Mouse (Mus musculus) heart, embryonic 16.5 days (tissue): Measurements from ENCODE around the gene Zp1. TPM values are rescaled to one million over a fixed set of nuclear protein-coding genes. Genes with fewer than 3 reads are reported as not detected.

Source experiments
- ATAC-seq: fragments of 200-750 bp; cut with Nextera tagmentation; replicated peaks from 2 replicates; pipeline ENCODE4 v1.8.0; 2017; ENCODE audit warnings: moderate number of reproducible peaks; ENCODE audit not compliant: insufficient read depth, low FRiP score; ENCODE audit errors: extremely low read depth
- H3K27ac ChIP-seq: fragments of 300-500 bp; sonication (generic); 2 replicates; pipeline ENCODE4 v1.5.1; 2014; ENCODE audit warnings: mild to moderate bottlenecking, low read length, control low read depth, moderate library complexity
- H3K27me3 ChIP-seq: fragments of 300-500 bp; sonication (generic); 2 replicates; pipeline ENCODE4 v1.6.1; 2014; ENCODE audit warnings: low read length, mixed read lengths; ENCODE audit not compliant: control insufficient read depth, insufficient read depth
- H3K36me3 ChIP-seq: fragments of 300-500 bp; sonication (generic); 2 replicates; pipeline ENCODE4 v1.6.1; 2014; ENCODE audit not compliant: control insufficient read depth, insufficient read depth
- H3K4me1 ChIP-seq: fragments of 300-500 bp; sonication (generic); 2 replicates; pipeline ENCODE4 v1.6.1; 2014; ENCODE audit warnings: low read length, mixed read lengths; ENCODE audit not compliant: control insufficient read depth, insufficient read depth
- H3K4me2 ChIP-seq: fragments of 300-500 bp; sonication (generic); 2 replicates; pipeline ENCODE4 v1.6.1; 2014; ENCODE audit warnings: low read depth, mild to moderate bottlenecking, control low read depth, low read length
- H3K4me3 ChIP-seq: fragments of 300-500 bp; sonication (generic); 2 replicates; pipeline ENCODE4 v1.5.1; 2014; ENCODE audit warnings: mild to moderate bottlenecking, control low read depth, low read length
- H3K9ac ChIP-seq: fragments of 300-500 bp; sonication (generic); 2 replicates; pipeline ENCODE4 v1.6.1; 2014; ENCODE audit warnings: low read length, control low read depth
- H3K9me3 ChIP-seq: fragments of 300-500 bp; sonication (generic); replicated peaks from 2 replicates; pipeline ENCODE4 v1.6.1; 2016; ENCODE audit warnings: low read length; ENCODE audit not compliant: control insufficient read depth
- WGBS: fragments of 180-500 bp; shearing (Covaris S2); extraction: QIAGEN DNeasy Blood & Tissue Kit; methylation state at CpG from one replicate; pipeline ENCODE4 v1.1.7; 2014; 5-methylcytosine and 5-hydroxymethylcytosine counted together
- polyA plus RNA-seq: library from polyadenylated mRNA; unstranded; fragments of >200 nt; fragmentation: Nextera tagmentation; extraction: Ambion mirVana; gene quantifications from 2 replicates; pipeline ENCODE4 v1.2.1, GENCODE M21; 2015

The Zp1 gene
- polyA plus RNA-seq, 1 experiment from 2014 or later, result 0.14 TPM

- Histone ChIP-seq H3K9me3 (no peaks in the 10 kb centered on the region), H3K9ac (peak overlapping the region; percentile 84), H3K4me1 (peaks cover 39% of the 10 kb centered on the region), H3K27ac (no peak overlapping the region), H3K4me2 (peak overlapping the region; percentile 98), H3K27me3 (no peaks in the 10 kb centered on the region), H3K4me3 (peak overlapping the region; percentile 80), H3K36me3 (peaks cover 12% of the 10 kb centered on the region)
- WGBS, result under 1% methylated on average over 20 of the region's 20 CpGs
- ATAC-seq, result no peak
Measured at GRCm38 (mm10) chr19:10948416-10948815, 28.0 kb upstream of the Zp1 start.

GRCm38 (mm10) chr19:10947219-10947618 lies 26.8 kb upstream of the Zp1 start:
- WGBS, result 81% methylated on average over 5 of the region's 5 CpGs

GRCm38 (mm10) chr19:10946506-10946905 lies 26.1 kb upstream of the Zp1 start:
- 67% methylated on average over 3 of the region's 3 CpGs for WGBS
- ATAC-seq, result no peak
- H3K4me1 ChIP-seq, result peaks cover 25% of the 10 kb centered on the region
- H3K27me3 ChIP-seq, result no peaks in the 10 kb centered on the region
- no peak overlapping the region for H3K4me3 ChIP-seq
- H3K9ac ChIP-seq, result no peak overlapping the region
- no peaks in the 10 kb centered on the region for H3K9me3 ChIP-seq
- H3K4me2 ChIP-seq, result 0 out of 2 replicates have a peak overlapping the region, but pooled peaks have one; percentile 4
- peaks cover 26% of the 10 kb centered on the region for H3K36me3 ChIP-seq
- H3K27ac ChIP-seq, result no peak overlapping the region

More at GRCm38 (mm10) chr19:10947219-10947618, 26.8 kb upstream of the Zp1 start:
- peaks cover 32% of the 10 kb centered on the region for H3K4me1 ChIP-seq
- H3K4me3 ChIP-seq, result peak overlapping the region; percentile 80
- H3K9me3 ChIP-seq, result no peaks in the 10 kb centered on the region
- H3K4me2 ChIP-seq, result peak overlapping the region; percentile 98
- H3K9ac ChIP-seq, result peak overlapping the region; percentile 84; the same call in 1 of the 2 replicates
- H3K27me3 ChIP-seq, result no peaks in the 10 kb centered on the region
- no peak for ATAC-seq
- H3K27ac ChIP-seq, result no peak overlapping the region
- H3K36me3 ChIP-seq, result peaks cover 23% of the 10 kb centered on the region

GRCm38 (mm10) chr19:10943955-10944354 lies 23.5 kb upstream of the Zp1 start:
- H3K4me2 ChIP-seq, result no peak overlapping the region
- ATAC-seq, result no peak
- 92% methylated on average over 3 of the region's 3 CpGs for WGBS
- no peak overlapping the region for H3K9ac ChIP-seq
- H3K4me1 ChIP-seq, result peaks cover 30% of the 10 kb centered on the region
- peaks cover 26% of the 10 kb centered on the region for H3K36me3 ChIP-seq
- no peaks in the 10 kb centered on the region for H3K9me3 ChIP-seq
- H3K27me3 ChIP-seq, result peaks cover 2% of the 10 kb centered on the region; the same call in 1 of the 2 replicates
- H3K27ac ChIP-seq, result no peak overlapping the region
- H3K4me3 ChIP-seq, result no peak overlapping the region

DNA sequence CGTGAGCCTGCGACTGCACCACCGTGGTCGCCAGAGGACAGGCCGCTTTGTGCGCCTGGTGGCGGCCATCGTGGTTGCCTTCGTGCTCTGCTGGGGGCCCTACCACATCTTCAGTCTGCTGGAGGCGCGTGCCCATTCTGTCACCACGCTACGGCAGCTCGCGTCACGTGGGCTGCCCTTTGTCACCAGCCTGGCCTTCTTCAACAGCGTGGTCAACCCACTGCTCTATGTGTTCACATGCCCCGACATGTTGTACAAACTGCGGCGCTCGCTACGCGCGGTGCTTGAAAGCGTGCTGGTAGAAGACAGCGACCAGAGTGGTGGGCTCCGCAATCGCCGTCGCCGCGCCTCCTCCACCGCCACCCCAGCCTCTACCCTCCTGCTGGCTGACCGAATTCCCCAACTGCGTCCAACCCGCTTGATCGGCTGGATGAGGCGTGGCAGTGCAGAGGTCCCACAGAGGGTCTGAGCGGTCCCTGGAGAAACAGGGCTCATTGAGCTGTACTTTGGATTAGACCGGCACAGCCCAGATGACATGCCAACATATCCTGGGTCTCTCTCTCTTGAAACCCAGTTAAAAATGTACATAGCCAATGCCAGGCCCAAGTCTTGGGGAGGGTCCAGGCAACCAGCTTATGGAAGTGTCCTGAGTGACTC lies 20.5 kb upstream of the Zp1 start:
- Histone ChIP-seq H3K36me3 (peaks cover 26% of the 10 kb centered on the region), H3K4me2 (peak overlapping the region; percentile 79), H3K4me1 (peaks cover 11% of the 10 kb centered on the region), H3K27me3 (peaks cover 2% of the 10 kb centered on the region; the same call in 1 of the 2 replicates), H3K9me3 (peaks cover 2% of the 10 kb centered on the region; the same call in 1 of the 2 replicates), H3K27ac (no peak overlapping the region), H3K4me3 (peak overlapping the region; percentile 36), H3K9ac (peak overlapping the region; percentile 68)
- peak; percentile 54 for ATAC-seq
- 8% methylated on average over 40 of the region's 40 CpGs for WGBS

- H3K36me3 ChIP-seq, result peaks cover 26% of the 10 kb centered on the region
- WGBS, result 23% methylated on average over 37 of the region's 37 CpGs
- H3K27ac ChIP-seq, result no peak overlapping the region
- H3K4me3 ChIP-seq, result peak overlapping the region; percentile 36
- H3K9ac ChIP-seq, result peak overlapping the region; percentile 68
- peaks cover 11% of the 10 kb centered on the region for H3K4me1 ChIP-seq
- peak overlapping the region; percentile 79 for H3K4me2 ChIP-seq
- peaks cover 2% of the 10 kb centered on the region; the same call in 1 of the 2 replicates for H3K27me3 ChIP-seq
- peaks cover 4% of the 10 kb centered on the region; the same call in 1 of the 2 replicates for H3K9me3 ChIP-seq
- ATAC-seq, result peak; percentile 63
Measured at GRCm38 (mm10) chr19:10940097-10940800, 19.8 kb upstream of the Zp1 start.

DNA sequence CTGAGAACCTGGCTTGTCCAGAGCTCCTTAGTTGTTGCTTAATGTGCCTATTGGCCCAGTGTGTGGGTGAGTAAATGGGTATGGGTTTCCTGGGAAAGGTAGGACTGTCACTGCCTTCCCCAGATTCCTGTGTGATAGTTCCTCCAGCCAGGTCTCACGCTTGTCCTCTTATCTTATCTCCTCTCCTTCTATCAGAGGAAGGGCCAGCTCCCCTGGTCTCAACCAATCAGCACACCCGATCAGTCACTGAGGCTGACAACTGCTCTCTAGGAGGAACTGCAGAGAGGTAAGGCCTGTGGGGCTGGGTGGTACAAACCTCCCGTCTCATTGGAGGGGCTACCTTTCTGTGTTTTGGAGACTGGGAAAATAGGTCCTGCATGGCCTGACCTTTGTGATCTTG lies 18.3 kb upstream of the Zp1 start:
- Histone ChIP-seq H3K4me2 (no peak overlapping the region), H3K4me1 (peaks cover 11% of the 10 kb centered on the region), H3K27me3 (peaks cover 2% of the 10 kb centered on the region; the same call in 1 of the 2 replicates), H3K27ac (no peak overlapping the region), H3K9me3 (peaks cover 4% of the 10 kb centered on the region; the same call in 1 of the 2 replicates), H3K4me3 (no peak overlapping the region), H3K36me3 (peaks cover 15% of the 10 kb centered on the region), H3K9ac (no peak overlapping the region)
- WGBS, result 26% methylated on average over 3 of the region's 3 CpGs
- ATAC-seq, result no peak

GRCm38 (mm10) chr19:10937110-10937563 lies 16.7 kb upstream of the Zp1 start, which contains the start of gene Ptgdr2:
Ptgdr2 (plus strand) TSS chr19:10937160.
- ATAC-seq, result no peak
- H3K27ac ChIP-seq, result no peak within 1 kb of the TSS
- no peak within 1 kb of the TSS for H3K4me2 ChIP-seq
- H3K27me3 ChIP-seq, result peaks cover 2% of the 10 kb centered on the region; the same call in 1 of the 2 replicates
- H3K4me1 ChIP-seq, result peaks cover 11% of the 10 kb centered on the region
- H3K36me3 ChIP-seq, result peaks cover 2% of the 10 kb centered on the region
- peaks cover 4% of the 10 kb centered on the region; the same call in 1 of the 2 replicates for H3K9me3 ChIP-seq
- no peak within 1 kb of the TSS for H3K4me3 ChIP-seq
- whole genome bisulfite sequencing, result 20% methylated on average over 5 of the region's 5 CpGs
- H3K9ac ChIP-seq, result 0 out of 2 replicates have a peak within 1 kb of the TSS, but pooled peaks have one; percentile 12
